Mouse (Mus musculus): ENCODE results near the gene Reg3d. TPM values are rescaled to one million over a fixed set of nuclear protein-coding genes. Genes with fewer than 3 reads are reported as not detected.
A peak's percentile ranks its signal among the peaks of the same experiment; 100 is the strongest.
"Not testable (repeated sequence)": the region's sequence is repeated elsewhere in the genome, so short reads cannot be mapped to it uniquely, and the experiment has no call there.

Gene Reg3d
- not detected for total RNA-seq (2021)
- long read RNA-seq, result 0 reads

DNA sequence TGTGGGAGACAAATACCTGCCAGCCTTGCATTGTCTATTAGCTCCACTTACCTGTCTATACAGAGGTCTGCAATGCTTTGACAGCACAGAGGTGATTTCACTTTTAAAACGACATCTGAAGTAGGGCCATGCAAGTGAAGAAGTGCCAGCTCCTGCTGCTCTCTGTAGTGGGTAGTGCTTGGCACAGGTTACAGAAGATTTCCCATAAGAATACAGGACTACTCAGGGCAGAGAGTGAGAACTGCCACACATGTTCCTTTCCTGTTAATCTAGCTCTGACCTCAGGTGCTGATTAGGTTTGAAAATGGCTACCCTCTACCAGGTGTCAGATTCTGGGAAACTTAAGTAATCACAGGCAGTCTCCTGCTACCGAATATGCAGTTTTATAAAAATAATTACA is at the start of gene Reg3d:
Gene Reg3d (minus strand): TSS at position 101 of the 400 bp plus-strand sequence.
- DNase-seq (ENCODE audit: low spot score in 2 of 2), result no peak

DNA sequence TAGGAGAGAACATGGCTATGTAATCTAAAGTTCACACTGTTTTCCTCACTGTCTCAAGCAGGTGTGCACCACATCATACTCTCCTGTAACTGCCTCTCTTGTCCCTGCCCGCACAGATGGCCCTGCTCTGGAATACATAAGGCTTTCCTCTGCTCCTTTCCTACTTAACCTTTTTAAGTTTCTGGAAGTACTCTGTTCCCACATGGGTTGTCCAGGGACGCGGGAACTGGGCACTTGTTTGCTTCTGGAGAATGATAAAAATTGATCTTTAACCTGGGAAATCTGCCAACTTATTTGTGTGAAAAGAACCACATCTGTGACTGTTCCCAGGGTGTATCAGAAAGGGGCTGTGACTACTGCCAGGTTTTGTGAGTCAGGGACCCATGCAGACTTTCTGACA is 46.8 kb upstream of the Reg3d start:
- DNase-seq (ENCODE audit: low spot score in 2 of 2), result no peak

DNA sequence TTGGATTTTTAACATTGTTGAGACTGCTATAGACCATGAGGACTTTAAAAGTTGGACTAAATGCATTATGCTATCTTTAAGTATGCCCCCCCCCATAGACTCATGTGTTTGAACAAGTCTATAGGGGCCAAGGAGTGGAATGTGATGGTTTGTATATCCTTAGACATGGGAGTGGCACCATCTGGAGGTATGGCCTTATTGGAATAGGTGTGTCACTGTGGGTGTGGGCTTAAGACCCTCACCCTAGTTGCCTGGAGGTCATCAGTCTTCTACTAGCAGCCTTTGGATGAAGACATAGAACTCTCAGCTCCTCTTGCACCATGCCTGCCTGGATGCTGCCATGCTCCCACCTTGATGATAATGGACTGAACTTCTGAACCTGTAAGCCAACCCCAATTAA is 43.7 kb upstream of the Reg3d start, which contains the start of gene Reg1:
Gene Reg1 (plus strand): TSS at position 301 of the 400 bp plus-strand sequence.
- not testable (repeated sequence) for DNase-seq (ENCODE audit: low spot score in 2 of 2)

DNA sequence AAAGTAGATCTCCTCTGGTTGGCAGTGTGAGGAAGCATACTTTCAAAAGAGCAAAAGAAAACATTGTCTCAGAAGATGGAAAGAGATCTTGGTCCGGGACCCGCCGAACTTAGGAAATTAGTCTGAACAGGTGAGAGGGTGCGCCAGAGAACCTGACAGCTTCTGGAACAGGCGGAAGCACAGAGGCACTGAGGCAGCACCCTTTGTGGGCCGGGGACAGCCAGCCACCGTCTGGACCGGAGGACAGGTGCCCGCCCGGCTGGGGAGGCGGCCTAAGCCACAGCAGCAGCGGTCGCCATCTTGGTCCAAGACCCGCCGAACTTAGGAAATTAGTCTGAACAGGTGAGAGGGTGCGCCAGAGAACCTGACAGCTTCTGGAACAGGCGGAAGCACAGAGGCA is 16.7 kb upstream of the Reg3d start, which contains the start of gene Reg2:
Gene Reg2 (plus strand): TSS at position 301 of the 400 bp plus-strand sequence.
- not testable (repeated sequence) for DNase-seq (ENCODE audit: low spot score in 2 of 2)

DNA sequence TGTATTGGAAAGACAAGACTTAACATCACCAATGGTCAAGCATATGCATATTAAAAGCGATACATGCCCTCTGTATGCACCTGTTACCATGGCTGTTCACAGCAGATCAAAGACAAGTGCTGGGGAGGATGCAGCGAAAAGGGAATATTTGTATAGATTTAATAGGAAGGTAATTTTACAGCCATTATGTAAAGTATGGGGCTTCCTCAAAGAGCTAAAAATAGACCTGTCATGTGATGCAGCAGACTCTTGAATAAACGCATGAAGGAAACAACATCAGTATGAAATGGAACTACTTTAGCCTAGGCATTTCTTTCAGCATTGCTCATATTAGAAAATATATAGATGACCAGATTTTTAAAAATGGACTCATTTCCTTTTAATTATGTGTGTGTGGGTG is 6.9 kb upstream of the Reg3d start:
- no peak for DNase-seq (ENCODE audit: low spot score in 2 of 2)

DNA sequence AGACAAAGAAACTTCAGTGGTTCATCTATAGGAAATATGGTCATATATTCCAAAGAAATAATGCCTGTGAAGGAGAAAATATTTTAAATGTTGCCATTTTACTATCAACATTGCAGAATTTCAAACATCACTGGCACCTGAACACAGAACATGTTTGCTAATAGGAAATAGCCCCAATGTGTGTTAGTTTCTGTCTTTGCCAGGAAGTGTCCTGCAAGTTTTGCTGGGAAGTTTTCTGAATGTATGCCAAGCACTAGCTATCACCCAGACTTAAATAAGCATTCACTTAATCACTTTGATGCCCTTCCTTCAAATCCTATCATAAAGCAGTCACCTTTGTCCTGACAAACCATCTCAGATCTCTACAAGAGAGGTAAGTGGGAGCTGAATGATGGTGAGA is 1.7 kb upstream of the Reg3d start, which contains the start of gene Reg3a:
Gene Reg3a (plus strand): TSS at position 301 of the 400 bp plus-strand sequence.
- no peak for DNase-seq (ENCODE audit: low spot score in 2 of 2)

DNA sequence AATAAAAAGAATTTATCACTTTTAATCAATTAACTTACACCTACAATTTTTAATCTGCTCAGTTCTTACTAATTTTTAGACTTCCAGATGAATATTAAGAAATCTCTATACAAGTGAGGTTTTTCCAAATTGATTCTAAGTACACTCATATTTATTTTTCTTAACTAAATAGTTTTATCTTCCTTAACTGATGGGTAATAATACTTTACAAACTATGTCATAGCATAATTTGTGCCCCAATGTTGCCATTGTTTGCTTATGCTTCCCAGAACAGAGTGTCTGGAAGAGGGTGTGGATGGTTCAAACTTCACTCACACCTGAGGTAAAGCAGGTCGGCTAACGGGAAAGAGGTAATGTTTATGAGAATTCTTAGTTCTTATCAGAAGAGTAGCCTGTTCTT is 8.3 kb downstream of the Reg3d start, which contains the start of gene Reg3b:
Gene Reg3b (plus strand): TSS at position 301 of the 400 bp plus-strand sequence.
- DNase-seq (ENCODE audit: low spot score in 2 of 2), result no peak

DNA sequence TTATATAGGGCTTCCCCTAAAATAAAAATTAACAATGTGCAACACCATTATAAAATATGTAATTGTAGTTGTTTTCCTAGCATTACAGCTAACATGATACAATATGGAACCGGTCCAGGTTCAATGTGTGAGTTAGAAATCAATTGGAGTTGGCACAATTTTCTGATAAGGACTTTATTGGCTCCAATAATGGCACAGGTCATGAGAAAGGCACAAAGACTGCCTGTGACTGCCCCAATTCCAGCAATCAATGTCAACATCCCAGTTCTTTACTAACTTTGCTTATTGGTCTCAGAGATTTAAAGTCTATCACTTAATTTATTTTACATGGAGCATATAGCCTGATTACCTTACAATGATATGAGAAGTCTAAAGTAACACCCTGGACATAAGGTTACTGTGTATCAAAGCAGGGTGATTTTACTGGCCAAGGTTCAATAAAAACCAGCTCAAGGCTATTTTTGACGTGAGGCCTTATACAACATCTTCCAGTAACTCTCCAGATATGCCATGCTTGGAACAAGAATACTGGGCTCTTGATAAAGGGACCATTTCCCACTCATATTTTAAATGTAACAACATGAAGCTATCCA is 16.6 kb downstream of the Reg3d start:
- DNase-seq (ENCODE audit: low spot score in 2 of 2), result no peak

DNA sequence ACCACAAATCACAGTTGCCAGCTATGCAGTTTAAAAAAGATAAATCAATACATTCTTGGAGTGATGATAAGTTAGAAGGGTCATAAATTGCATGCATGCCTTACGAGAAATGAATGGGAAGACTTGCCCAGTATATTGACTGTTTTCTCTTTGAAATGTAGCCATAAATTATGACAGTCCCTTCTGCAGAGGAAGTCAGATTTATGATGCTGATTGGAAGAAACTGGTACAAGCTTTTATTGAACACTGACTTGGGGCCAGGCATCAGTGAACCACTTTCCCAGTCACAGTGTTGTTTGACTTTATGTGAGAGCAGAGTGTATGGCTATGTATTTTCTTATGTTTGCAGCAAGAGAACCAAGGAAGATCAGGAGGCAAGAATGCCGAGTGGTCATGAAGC is 37.0 kb downstream of the Reg3d start:
- no peak for DNase-seq (ENCODE audit: low spot score in 2 of 2)

DNA sequence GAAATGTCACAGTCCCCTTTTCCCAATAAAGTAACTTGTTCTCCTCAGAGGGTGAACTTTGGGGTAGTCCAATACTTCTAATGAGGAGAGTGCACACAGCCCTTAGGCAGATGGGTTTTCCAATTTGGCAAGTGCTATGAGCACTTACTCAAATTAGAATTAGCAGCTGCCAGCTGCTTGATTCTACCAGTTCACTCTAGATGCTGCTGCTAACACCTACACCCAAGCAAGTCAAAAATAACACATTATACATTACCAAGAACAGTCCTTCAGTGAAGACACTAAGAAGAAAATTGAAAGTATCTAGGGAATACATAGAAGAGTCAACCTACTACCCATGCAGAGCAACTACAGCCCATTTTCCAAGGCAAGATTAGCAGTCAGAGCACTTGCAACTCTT is 38.4 kb downstream of the Reg3d start:
- DNase-seq (ENCODE audit: low spot score in 2 of 2), result peak in 1 of 2 experiments; percentile 1

DNA sequence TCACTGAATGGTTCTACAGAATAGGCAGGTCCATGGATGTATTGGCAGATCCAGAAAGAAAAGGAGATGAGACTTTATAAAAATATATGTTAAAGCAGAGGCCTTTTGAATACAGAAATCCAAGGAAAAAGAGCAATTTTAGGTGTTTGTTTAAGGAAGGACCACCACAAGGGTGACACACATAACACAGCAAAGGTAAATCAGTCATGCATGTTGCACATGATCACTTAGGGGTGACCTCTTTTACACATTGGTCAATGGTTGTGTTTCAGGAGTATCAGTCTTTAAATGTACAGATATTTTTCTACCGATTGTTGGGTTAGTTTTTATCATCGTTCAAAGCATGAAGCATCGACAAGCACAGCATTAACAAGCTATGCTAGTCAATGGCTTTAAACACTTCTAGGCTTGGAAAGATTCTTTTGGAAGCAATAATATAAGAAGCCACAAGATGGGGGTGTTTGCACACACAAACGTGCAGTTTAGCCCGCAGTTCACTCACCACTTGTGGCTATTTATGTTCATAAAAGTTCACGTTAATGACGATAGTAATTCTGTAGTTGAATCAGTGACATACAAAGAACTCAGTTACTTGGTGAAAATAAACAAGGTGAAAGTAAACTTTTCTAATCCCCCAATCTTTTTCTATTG is 46.6 kb downstream of the Reg3d start:
- peak in 1 of 2 experiments; percentile 53 for DNase-seq (ENCODE audit: low spot score in 2 of 2)

DNA sequence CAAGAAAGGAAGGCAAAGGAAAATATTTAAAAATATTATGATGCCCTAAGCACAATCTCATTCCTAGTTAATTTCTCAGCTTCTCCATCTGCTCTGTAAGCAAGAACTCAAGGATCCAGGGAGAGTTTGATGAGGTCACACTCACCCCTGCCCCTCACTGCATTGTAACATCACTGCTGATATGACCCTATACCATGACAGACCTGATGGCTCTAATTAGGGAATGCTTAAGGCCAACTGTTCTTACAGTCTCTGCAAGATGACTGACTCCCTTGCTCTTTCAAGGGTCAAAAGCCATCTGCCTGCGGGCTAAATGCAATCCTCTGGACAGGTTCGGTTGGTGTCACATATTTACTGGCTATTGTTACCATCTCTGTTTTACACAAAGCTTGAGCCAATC is 49.5 kb downstream of the Reg3d start:
- DNase-seq (ENCODE audit: low spot score in 2 of 2), result no peak

DNA sequence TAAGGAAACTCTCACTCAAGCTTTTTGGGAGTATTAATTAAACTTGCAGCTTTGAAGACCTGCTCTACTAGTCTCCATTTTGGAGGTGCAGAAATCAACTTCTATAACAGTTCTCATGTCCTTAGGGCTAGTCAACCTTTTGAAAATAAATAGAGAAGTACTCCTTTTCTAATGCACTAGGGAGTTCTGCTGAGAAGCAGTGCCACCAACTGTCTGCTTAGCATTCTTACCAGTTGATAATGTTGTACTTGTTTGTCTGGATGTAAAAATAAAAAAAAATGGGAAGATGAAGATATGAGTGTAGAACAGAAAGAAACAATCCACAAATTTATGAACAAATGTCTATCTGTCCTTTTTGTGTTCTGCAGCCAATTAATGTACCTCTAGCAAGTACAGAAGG is 50.9 kb downstream of the Reg3d start:
- peak in 1 of 2 experiments; percentile 26 for DNase-seq (ENCODE audit: low spot score in 2 of 2)

Other genes with a start within 250 kb of the Reg3d start
- gene Reg3b, start 8.2 kb downstream of the Reg3d start, total RNA-seq (2021), result not detected
- not detected for gene Reg3a, start 1.8 kb upstream of the Reg3d start, total RNA-seq (2021)
- not detected for gene Reg2, start 16.8 kb upstream of the Reg3d start, total RNA-seq (2021)
- gene Reg1, start 43.8 kb upstream of the Reg3d start, total RNA-seq (2021), result not detected
- gene Reg3g, start 90.0 kb upstream of the Reg3d start, total RNA-seq (2021), result not detected

Measured in layer of hippocampus, adult 18-20 months (tissue).